ENCODE assay signal across 9 mouse cellular contexts in genomic region chr16:23897984-23898586, GRCm38 (mm10). TPM values are rescaled to one million over a fixed set of nuclear protein-coding genes. Genes with fewer than 3 reads are reported as not detected.
A peak's percentile ranks its signal among the peaks of the same experiment; 100 is the strongest.
DNase-seq lines count a peak whose midpoint lies in the region; ATAC-seq and TF ChIP-seq lines count a peak whose summit lies in the region.
"Had no signal": no experiment of that assay in that cellular context is flagged by ENCODE, and none has a peak within 500 bp of the region (broad histone marks: within the 10 kb centered on the region; RNA-seq: fewer than 3 reads in every experiment).

No protein-coding gene starts in this region.

- intact Hi-C loops in heart, adult 2 months (cut with DNase I): loop anchor here (2.0 kb wide), 1 partner anchor 55 kb away; no protein-coding TSS in a partner anchor

- peak; percentile 71 for DNase-seq in 3134 (ENCODE audit: extremely low read depth, insufficient read length, low spot score)
- DNase-seq in adrenal gland, postnatal 25 days: peak; percentile 70
- DNase-seq in heart, adult 2 months: peak; percentile 61 to 72
- peak; percentile 75 for DNase-seq in kidney, adult 2 months
- DNase-seq in limb, embryonic 10.5 days (ENCODE audit: low spot score): peak; percentile 66
- peak; percentile 75 for DNase-seq in right cerebral cortex, postnatal 4 days

- no peaks in the 10 kb centered on the region for H3K9me3 ChIP-seq in embryonic facial prominence, embryonic 12.5 days
- no peaks in the 10 kb centered on the region for H3K9me3 ChIP-seq in limb, embryonic 10.5 days (replicated peaks)
- H3K9me3 ChIP-seq in midbrain, embryonic 12.5 days: no peaks in the 10 kb centered on the region

- no peak for ATAC-seq in embryonic facial prominence, embryonic 12.5 days (ENCODE audit: insufficient number of reproducible peaks, insufficient read depth, low FRiP score, low TSS enrichment)
- ATAC-seq in midbrain, embryonic 12.5 days (ENCODE audit: low FRiP score, low read depth): peak; percentile 85

- no peak overlapping the region for H3K27ac ChIP-seq in embryonic facial prominence, embryonic 12.5 days
- H3K27ac ChIP-seq in heart, adult 2 months: no peak overlapping the region
- H3K27ac ChIP-seq in kidney, adult 2 months (ENCODE audit: insufficient read depth, low read depth, low read length): no peak overlapping the region
- H3K27ac ChIP-seq in limb, embryonic 10.5 days: no peak overlapping the region
- H3K27ac ChIP-seq in midbrain, embryonic 12.5 days (replicated peaks): peak overlapping the region; percentile 30; the same call in 1 of the 2 replicates

- TF ChIP-seq CTCF in heart, adult 2 months (IDR thresholded peaks at IDR 0.05): peak; percentile 71
- TF ChIP-seq CTCF in kidney, adult 2 months (conservative IDR thresholded peaks at IDR 0.05; ENCODE audit: insufficient read depth, insufficient read length, low read depth, low read length): peak; percentile 78

- peaks cover 15% of the 10 kb centered on the region for H3K4me1 ChIP-seq in embryonic facial prominence, embryonic 12.5 days
- H3K4me1 ChIP-seq in heart, adult 2 months (ENCODE audit: control insufficient read depth, insufficient read depth, low read length): peaks cover 2% of the 10 kb centered on the region; the same call in 1 of the 2 replicates
- H3K4me1 ChIP-seq in kidney, adult 2 months (ENCODE audit: control insufficient read depth, insufficient read depth, low read length): no peaks in the 10 kb centered on the region
- H3K4me1 ChIP-seq in limb, embryonic 10.5 days: peaks cover 16% of the 10 kb centered on the region
- H3K4me1 ChIP-seq in midbrain, embryonic 12.5 days: peaks cover 15% of the 10 kb centered on the region

- no peaks in the 10 kb centered on the region for H3K79me2 ChIP-seq in heart, adult 2 months (replicated peaks; ENCODE audit: control insufficient read depth, insufficient read depth, low read length)

- no peaks in the 10 kb centered on the region for H3K27me3 ChIP-seq in embryonic facial prominence, embryonic 12.5 days
- H3K27me3 ChIP-seq in heart, adult 2 months (ENCODE audit: control insufficient read depth, insufficient read depth, low read length): peaks cover 2% of the 10 kb centered on the region; the same call in 1 of the 2 replicates
- no peaks in the 10 kb centered on the region; the same call in 1 of the 2 replicates for H3K27me3 ChIP-seq in kidney, adult 2 months (replicated peaks; ENCODE audit: control insufficient read depth, insufficient read depth, low read length)
- H3K27me3 ChIP-seq in limb, embryonic 10.5 days (ENCODE audit: low read depth, poor library complexity, severe bottlenecking): peaks cover 6% of the 10 kb centered on the region; the same call in 1 of the 2 replicates
- peaks cover 13% of the 10 kb centered on the region for H3K27me3 ChIP-seq in midbrain, embryonic 12.5 days

- no peak overlapping the region for H3K9ac ChIP-seq in embryonic facial prominence, embryonic 12.5 days
- H3K9ac ChIP-seq in heart, adult 2 months (ENCODE audit: low read depth, low read length): no peak overlapping the region
- H3K9ac ChIP-seq in midbrain, embryonic 12.5 days (replicated peaks): no peak overlapping the region; the same call in 1 of the 2 replicates

- 13% methylated on average over 15 of the region's 15 CpGs for WGBS in embryonic facial prominence, embryonic 12.5 days
- 7% methylated on average over 15 of the region's 15 CpGs for WGBS in heart, adult 2 months
- 3% methylated on average over 15 of the region's 15 CpGs for WGBS in kidney, adult 2 months
- 14% methylated on average over 15 of the region's 15 CpGs for WGBS in limb, embryonic 10.5 days
- 12% methylated on average over 15 of the region's 15 CpGs for WGBS in midbrain, embryonic 12.5 days

- peak overlapping the region; percentile 17; the same call in 1 of the 2 replicates for H3K4me3 ChIP-seq in embryonic facial prominence, embryonic 12.5 days
- no peak overlapping the region; the same call in 1 of the 2 replicates for H3K4me3 ChIP-seq in heart, adult 2 months
- H3K4me3 ChIP-seq in kidney, adult 2 months (ENCODE audit: insufficient read depth, low read depth, low read length): no peak overlapping the region
- H3K4me3 ChIP-seq in limb, embryonic 10.5 days: peak overlapping the region; percentile 33
- peak overlapping the region; percentile 30 for H3K4me3 ChIP-seq in midbrain, embryonic 12.5 days

- H3K36me3 ChIP-seq in embryonic facial prominence, embryonic 12.5 days: no peaks in the 10 kb centered on the region
- H3K36me3 ChIP-seq in heart, adult 2 months (ENCODE audit: control insufficient read depth, insufficient read depth, low read length): no peaks in the 10 kb centered on the region
- H3K36me3 ChIP-seq in kidney, adult 2 months (ENCODE audit: control insufficient read depth, insufficient read depth, low read length): no peaks in the 10 kb centered on the region
- H3K36me3 ChIP-seq in limb, embryonic 10.5 days: no peaks in the 10 kb centered on the region
- no peaks in the 10 kb centered on the region for H3K36me3 ChIP-seq in midbrain, embryonic 12.5 days

- no peak for TF ChIP-seq EP300 in heart, adult 2 months (IDR thresholded peaks at IDR 0.05; ENCODE audit: insufficient read depth, low read depth, low read length)

- H3K4me2 ChIP-seq in embryonic facial prominence, embryonic 12.5 days (replicated peaks): peak overlapping the region; percentile 46
- H3K4me2 ChIP-seq in midbrain, embryonic 12.5 days (replicated peaks): peak overlapping the region; percentile 56

- TF ChIP-seq POLR2A in heart, adult 2 months (IDR thresholded peaks at IDR 0.05; ENCODE audit: insufficient read depth, low read depth, low read length): no peak
- TF ChIP-seq POLR2A in kidney, adult 2 months (IDR thresholded peaks at IDR 0.05; ENCODE audit: low read depth, low read length): no peak

RNA-seq across cellular contexts. Expression of gene Sst, which starts 7.3 kb away (rescaled TPM):
- not detected in 2 replicates for total RNA-seq in adrenal gland, postnatal 25 days (2021)
- polyA plus RNA-seq in embryonic facial prominence, embryonic 12.5 days (2016; fragmentation: Nextera tagmentation; extraction: Ambion mirVana): 9.4 and 9.7 TPM in 2 replicates
- not detected for total RNA-seq in heart, adult 2 months (2021)
- polyA plus RNA-seq in heart, adult 2 months (2012; rRNA removed): not detected in 2 replicates
- not detected in 2 replicates for polyA plus RNA-seq in kidney, adult 2 months (2012; rRNA removed)
- 0.94 and 1.1 TPM in 2 replicates for polyA plus RNA-seq in limb, embryonic 10.5 days (2016; fragmentation: Nextera tagmentation; extraction: Ambion mirVana)
- 65.2 and 82.0 TPM in 2 replicates for polyA plus RNA-seq in midbrain, embryonic 12.5 days (2016; fragmentation: Nextera tagmentation; extraction: Ambion mirVana)
- total RNA-seq: MEL had no signal

RNA-seq across cellular contexts. Expression of gene Rtp2, which starts 34.1 kb away (rescaled TPM):
- not detected in 2 replicates for total RNA-seq in adrenal gland, postnatal 25 days (2021)
- polyA plus RNA-seq in embryonic facial prominence, embryonic 12.5 days (2016; fragmentation: Nextera tagmentation; extraction: Ambion mirVana): 0.22 and 0.52 TPM in 2 replicates
- not detected for total RNA-seq in heart, adult 2 months (2021)
- not detected in 2 replicates for polyA plus RNA-seq in heart, adult 2 months (2012; rRNA removed)
- not detected in 2 replicates for polyA plus RNA-seq in kidney, adult 2 months (2012; rRNA removed)
- not detected in 2 replicates for polyA plus RNA-seq in limb, embryonic 10.5 days (2016; fragmentation: Nextera tagmentation; extraction: Ambion mirVana)
- polyA plus RNA-seq in midbrain, embryonic 12.5 days (2016; fragmentation: Nextera tagmentation; extraction: Ambion mirVana): not detected in 2 replicates
- total RNA-seq: MEL had no signal

Comparison
In these comparisons a context has a peak if more than half of its experiments do, and no peak if none do; other contexts are left out.
1. H3K4me3 ChIP-seq: peak in embryonic facial prominence, embryonic 12.5 days (single experiment), limb, embryonic 10.5 days (single experiment) and midbrain, embryonic 12.5 days (single experiment); none in heart, adult 2 months (single experiment) and kidney, adult 2 months (single experiment).
2. Peak in every context shown above with its lines, with median percentiles within 50 percentile points of each other: DNase-seq.